Mouse (Mus musculus) frontal cortex, adult (tissue): ENCODE data around the gene Ppp3ca.
A peak's percentile ranks its signal among the peaks of the same experiment; 100 is the strongest.
"Not testable (repeated sequence)": the region's sequence is repeated elsewhere in the genome, so short reads cannot be mapped to it uniquely, and the experiment has no call there.

Experiments used
- ATAC-seq: cut with Nextera tagmentation; 2 replicates; pipeline ENCODE4 v1.9.2; 2017; ENCODE audit warnings: mild to moderate bottlenecking, moderate library complexity, mixed read lengths; ENCODE audit not compliant: low TSS enrichment

The Ppp3ca gene

GRCm38 (mm10) chr3:136686429-136686828 lies 16.5 kb downstream of the Ppp3ca start:
- ATAC-seq = no peak

DNA sequence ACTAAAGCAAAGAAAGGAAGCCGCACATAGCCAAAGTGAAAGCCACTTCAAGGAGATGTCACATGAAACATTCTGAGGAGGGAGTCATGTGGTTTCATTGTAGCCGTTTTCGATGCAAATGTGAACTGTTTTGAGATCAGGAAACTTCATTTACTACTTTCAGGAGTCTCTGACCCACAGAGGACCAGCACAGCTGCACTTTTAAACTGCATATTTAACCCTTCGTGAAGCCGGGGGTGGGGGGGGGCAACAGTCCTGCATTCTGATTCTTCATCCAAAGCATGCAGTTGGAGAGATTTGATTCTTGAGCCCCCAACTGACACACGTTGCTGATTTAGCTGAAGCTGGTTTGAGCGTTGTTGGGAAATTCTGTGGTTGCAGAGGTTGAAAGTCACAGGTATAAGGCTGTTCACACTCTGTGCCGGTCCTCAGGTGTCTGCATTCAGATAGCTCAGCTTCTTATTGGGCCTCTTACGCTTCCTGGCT lies 18.2 kb downstream of the Ppp3ca start:
- ATAC-seq = no peak

DNA sequence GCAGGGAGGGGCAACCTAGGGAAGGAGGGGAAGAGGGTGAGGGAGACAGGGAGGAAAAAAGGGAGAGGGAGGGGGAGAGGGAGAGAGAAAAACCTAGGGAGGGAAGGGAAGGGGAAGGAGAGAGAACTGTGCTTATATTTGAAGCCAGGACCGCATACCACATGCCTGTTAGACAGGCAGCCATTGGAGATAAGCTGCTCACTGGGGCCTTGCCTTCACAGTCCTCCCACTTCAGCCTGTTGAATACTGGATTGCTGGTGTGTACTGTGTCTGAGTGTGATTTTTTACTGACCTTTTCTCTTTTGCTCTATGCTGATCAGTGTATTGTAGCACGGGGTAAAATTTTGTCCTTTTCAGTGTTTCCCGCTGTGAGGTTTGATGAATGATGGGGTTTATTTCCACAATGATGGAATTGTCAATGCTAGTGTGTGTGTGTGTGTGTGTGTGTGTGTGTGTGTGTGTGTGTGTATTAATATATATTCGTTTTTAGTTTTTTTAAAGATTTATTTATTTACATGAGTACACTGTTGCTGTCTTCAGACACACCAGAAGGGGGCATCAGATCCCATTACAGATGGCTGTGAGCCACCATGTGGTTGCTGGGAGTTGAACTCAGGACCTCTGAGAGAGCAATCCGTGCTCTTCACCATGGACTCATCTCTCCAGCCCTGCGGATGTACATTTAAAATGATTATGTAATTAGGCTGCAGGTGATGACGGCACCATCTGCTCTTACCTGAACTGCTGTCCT lies 20.0 kb downstream of the Ppp3ca start:
- ATAC-seq = no peak

- peak; percentile 39 for ATAC-seq
Measured at GRCm38 (mm10) chr3:136691984-136692383, 22.1 kb downstream of the Ppp3ca start.

GRCm38 (mm10) chr3:136693547-136693946 lies 23.6 kb downstream of the Ppp3ca start:
- no peak for ATAC-seq

- no peak for ATAC-seq
Measured at GRCm38 (mm10) chr3:136697626-136698191, 27.8 kb downstream of the Ppp3ca start.

DNA sequence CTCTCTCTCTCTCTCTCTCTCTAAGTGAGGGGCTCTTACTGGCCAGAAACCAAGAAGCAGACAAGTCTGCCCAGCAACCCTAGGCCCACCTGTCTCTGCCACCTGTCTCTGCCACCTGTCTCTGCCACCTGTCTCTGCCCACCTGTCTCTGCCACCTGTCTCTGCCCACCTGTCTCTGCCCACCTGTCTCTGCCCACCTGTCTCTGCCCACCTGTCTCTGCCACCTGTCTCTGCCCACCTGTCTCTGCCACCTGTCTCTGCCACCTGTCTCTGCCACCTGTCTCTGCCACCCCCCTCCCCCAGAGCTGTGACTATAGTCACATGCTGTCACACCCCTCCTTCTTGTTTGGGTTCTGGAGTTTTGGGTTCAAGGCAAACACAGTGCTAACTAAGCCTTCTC lies 29.8 kb downstream of the Ppp3ca start:
- not testable (repeated sequence) for ATAC-seq

- 0 out of 2 replicates have a peak, but pooled peaks have one; percentile 24 for ATAC-seq
Measured at GRCm38 (mm10) chr3:136700447-136701009, 30.6 kb downstream of the Ppp3ca start.

DNA sequence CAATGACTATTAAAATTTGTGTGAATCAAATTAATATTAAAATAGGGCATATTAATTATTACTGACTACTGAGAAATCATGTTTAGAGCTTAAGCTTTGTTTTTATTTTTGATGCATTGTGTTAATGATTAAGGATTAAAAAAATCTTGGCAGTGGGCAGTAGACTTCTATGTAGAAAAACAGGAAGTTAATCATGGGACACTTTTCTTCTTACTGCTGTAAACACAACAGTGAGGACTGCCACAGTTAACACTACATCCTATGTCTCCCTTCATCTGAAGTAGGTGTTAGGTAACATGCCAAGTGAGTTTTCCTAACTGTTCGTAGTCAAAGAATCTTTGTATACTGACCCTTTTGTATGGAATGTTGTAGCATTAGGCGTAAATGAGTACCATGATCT lies 32.9 kb downstream of the Ppp3ca start:
- ATAC-seq = no peak

DNA sequence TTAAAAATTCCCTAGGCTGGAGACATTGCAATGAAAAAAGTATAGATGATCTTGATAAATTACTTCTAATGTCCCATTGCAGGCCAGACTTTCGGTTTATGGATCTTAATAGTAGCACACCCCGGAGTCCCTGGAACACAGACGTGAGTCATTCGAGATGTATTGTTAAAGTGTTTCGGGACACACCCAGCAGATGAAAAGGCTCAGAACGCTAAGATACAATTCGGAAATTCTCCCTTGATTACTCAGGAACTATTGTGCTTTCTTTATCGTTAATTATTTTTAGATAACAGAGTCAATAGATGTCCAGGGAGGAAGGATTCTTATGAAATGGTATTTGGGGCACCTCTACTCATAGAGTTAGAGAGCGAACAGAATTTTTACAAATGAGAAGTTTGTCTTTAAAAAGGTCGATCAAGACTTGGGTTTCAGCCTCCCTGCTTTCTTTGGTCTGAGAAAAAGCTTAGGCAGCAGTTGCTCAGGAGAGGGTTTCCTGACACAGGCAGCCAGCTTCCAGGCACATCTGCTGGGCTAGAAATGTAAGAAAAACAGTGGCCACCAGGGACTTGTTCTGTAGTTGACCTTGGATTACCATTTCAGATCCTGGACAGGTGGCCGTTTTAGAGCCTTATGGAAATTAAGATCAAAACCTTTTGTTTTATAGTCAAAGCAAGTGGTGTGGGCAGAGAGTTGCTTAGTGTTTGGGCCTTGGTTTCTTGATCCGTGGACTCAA lies 34.8 kb downstream of the Ppp3ca start:
- no peak for ATAC-seq

- ATAC-seq = no peak
Measured at GRCm38 (mm10) chr3:136706048-136706447, 36.1 kb downstream of the Ppp3ca start.

GRCm38 (mm10) chr3:136706771-136707170 lies 36.8 kb downstream of the Ppp3ca start:
- no peak for ATAC-seq

- no peak for ATAC-seq
Measured at GRCm38 (mm10) chr3:136707222-136708019, 37.5 kb downstream of the Ppp3ca start.

- no peak for ATAC-seq
Measured at GRCm38 (mm10) chr3:136708230-136708629, 38.3 kb downstream of the Ppp3ca start.

GRCm38 (mm10) chr3:136710310-136710906 lies 40.5 kb downstream of the Ppp3ca start:
- no peak for ATAC-seq

- ATAC-seq = peak; percentile 71
Measured at GRCm38 (mm10) chr3:136714307-136715039, 44.5 kb downstream of the Ppp3ca start.

DNA sequence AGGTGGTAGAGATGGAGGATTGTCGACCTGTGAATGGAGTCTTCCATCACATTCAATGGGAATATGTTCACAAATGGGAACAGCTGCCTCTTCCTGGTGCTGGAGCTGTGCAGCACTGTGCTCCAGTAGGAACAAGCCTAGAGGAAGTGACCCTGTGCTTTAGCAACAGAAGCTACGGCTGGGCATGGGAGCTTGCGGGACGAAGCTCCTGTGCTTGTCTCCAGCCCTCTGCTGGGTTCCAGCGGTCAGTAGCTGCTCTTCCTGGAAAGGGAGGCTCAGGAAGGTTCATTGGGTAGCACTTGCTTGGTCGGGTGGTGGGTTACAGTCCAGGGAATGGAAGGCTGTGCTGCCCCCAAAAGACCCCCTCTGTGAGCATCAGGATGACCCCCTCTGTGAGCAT lies 46.3 kb downstream of the Ppp3ca start:
- ATAC-seq = no peak

GRCm38 (mm10) chr3:136718412-136718811 lies 48.5 kb downstream of the Ppp3ca start:
- no peak for ATAC-seq

DNA sequence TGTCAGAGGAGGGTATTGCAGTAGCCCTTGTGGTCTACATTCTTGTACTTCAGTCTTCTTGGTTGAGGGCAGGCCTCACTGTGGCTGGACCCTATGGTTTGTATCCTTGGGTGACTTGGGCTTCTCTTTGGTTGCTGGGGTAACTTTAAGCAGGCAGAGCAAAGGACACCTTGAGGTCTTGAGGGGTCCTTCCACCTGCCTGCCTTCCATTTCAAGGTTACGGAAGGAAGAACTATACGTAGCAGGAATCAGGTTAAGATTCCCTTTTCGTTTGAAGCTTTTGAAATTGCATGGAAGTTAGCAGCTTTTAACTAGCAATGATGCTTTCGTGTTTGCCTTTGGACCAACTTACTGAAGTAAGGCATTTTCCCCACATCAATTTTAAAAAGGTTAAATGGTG lies 51.3 kb downstream of the Ppp3ca start:
- no peak for ATAC-seq

- no peak for ATAC-seq
Measured at GRCm38 (mm10) chr3:136721804-136722427, 52.0 kb downstream of the Ppp3ca start.
